Mouse (Mus musculus) retina, postnatal 1 day (tissue): ENCODE data around the gene Acot6.

Experiments used
- DNase-seq: peaks from one replicate; pipeline ENCODE4 v3.0.0-alpha.2; 2012

The Acot6 gene

GRCm38 (mm10) chr12:84154786-84155522, 54.5 kb downstream of the Acot6 start:
- DNase-seq: no peak

GRCm38 (mm10) chr12:84155523-84155871, 55.0 kb downstream of the Acot6 start:
- DNase-seq: no peak

GRCm38 (mm10) chr12:84156210-84156609, 55.8 kb downstream of the Acot6 start:
- DNase-seq: no peak

- no peak for DNase-seq
Measured at GRCm38 (mm10) chr12:84158156-84158555, 57.7 kb downstream of the Acot6 start.

- DNase-seq: no peak
Measured at GRCm38 (mm10) chr12:84160491-84160890, 60.0 kb downstream of the Acot6 start.
